Mouse (Mus musculus) intestine, embryonic 16.5 days (tissue): ENCODE data around the gene Hddc3. TPM values are rescaled to one million over a fixed set of nuclear protein-coding genes. Genes with fewer than 3 reads are reported as not detected.

Source experiments
- ATAC-seq: fragments of 200-750 bp; cut with Nextera tagmentation; 2 replicates; pipeline ENCODE4 v1.8.0; 2017; ENCODE audit warnings: moderate TSS enrichment, moderate library complexity
- H3K27ac ChIP-seq: fragments of 300-500 bp; sonication (generic); 2 replicates; pipeline ENCODE4 v1.5.1; 2014; ENCODE audit warnings: mild to moderate bottlenecking, low read length
- H3K27me3 ChIP-seq: fragments of 300-500 bp; sonication (generic); replicated peaks from 2 replicates; pipeline ENCODE4 v1.6.1; 2014; ENCODE audit warnings: low read length, control low read depth, mixed read lengths; ENCODE audit not compliant: control insufficient read depth, insufficient read depth
- H3K36me3 ChIP-seq: fragments of 300-500 bp; sonication (generic); 2 replicates; pipeline ENCODE4 v1.6.1; 2014; ENCODE audit warnings: low read length, control low read depth; ENCODE audit not compliant: control insufficient read depth, insufficient read depth
- H3K4me1 ChIP-seq: fragments of 300-500 bp; sonication (generic); 2 replicates; pipeline ENCODE4 v1.6.1; 2014; ENCODE audit warnings: low read length, control low read depth, mixed read lengths; ENCODE audit not compliant: control insufficient read depth, insufficient read depth
- H3K4me2 ChIP-seq: fragments of 300-500 bp; sonication (generic); 2 replicates; pipeline ENCODE4 v1.6.1; 2014; ENCODE audit warnings: low read depth, low read length, control low read depth
- H3K4me3 ChIP-seq: fragments of 300-500 bp; sonication (generic); 2 replicates; pipeline ENCODE4 v1.5.1; 2014; ENCODE audit warnings: mild to moderate bottlenecking, low read length
- H3K9ac ChIP-seq: fragments of 300-500 bp; sonication (generic); 2 replicates; pipeline ENCODE4 v1.6.1; 2014; ENCODE audit warnings: low read depth, low read length
- H3K9me3 ChIP-seq: fragments of 300-500 bp; sonication (generic); 2 replicates; pipeline ENCODE4 v1.6.1; 2016; ENCODE audit warnings: low read length, control low read depth; ENCODE audit not compliant: control insufficient read depth
- WGBS: fragments of 180-500 bp; shearing (Covaris S2); extraction: QIAGEN DNeasy Blood & Tissue Kit; methylation state at CpG from one replicate; pipeline ENCODE4 v1.1.7; 2014; 5-methylcytosine and 5-hydroxymethylcytosine counted together
- polyA plus RNA-seq: library from polyadenylated mRNA; unstranded; fragments of >200 nt; fragmentation: Nextera tagmentation; extraction: Ambion mirVana; gene quantifications from 2 replicates; pipeline ENCODE4 v1.2.1, GENCODE M21; 2015

The Hddc3 gene
- polyA plus RNA-seq, 1 experiment from 2014 or later, result 18.7 TPM

- Histone ChIP-seq H3K9me3 (no peaks in the 10 kb centered on the region), H3K9ac (no peak overlapping the region), H3K27me3 (no peaks in the 10 kb centered on the region), H3K36me3 (peaks cover 10% of the 10 kb centered on the region), H3K27ac (no peak overlapping the region), H3K4me2 (no peak overlapping the region), H3K4me3 (no peak overlapping the region), H3K4me1 (peaks cover 27% of the 10 kb centered on the region)
- no peak for ATAC-seq
- 75% methylated on average over 9 of the region's 9 CpGs for whole genome bisulfite sequencing
Measured at GRCm38 (mm10) chr7:80398654-80399444, 55.9 kb downstream of the Hddc3 start.

DNA sequence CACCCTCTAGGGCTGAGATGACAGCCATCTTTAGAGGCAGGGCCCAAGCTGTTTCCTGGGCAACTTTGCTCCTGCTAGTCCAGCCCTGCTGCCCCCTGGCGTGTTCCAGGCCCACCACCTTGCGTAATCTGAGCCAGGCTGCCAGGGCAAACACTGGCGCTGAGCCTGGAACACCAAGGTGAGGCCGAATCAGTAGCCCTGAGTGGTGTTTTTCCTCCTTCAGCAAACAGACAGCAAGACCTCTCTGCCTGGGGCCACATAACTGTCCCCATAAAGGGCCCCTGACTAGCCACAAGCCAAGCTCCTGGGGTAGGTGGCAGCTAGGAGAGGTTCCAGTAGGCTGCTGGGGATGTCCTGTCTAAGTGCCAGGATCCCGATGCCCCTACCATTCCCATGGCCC is 57.2 kb downstream of the Hddc3 start:
- Histone ChIP-seq H3K4me3 (peak overlapping the region; percentile 3; the same call in 1 of the 2 replicates), H3K27ac (no peak overlapping the region)

More for the DNA sequence above, 57.2 kb downstream of the Hddc3 start:
- no peaks in the 10 kb centered on the region for H3K9me3 ChIP-seq
- peaks cover 7% of the 10 kb centered on the region; the same call in 1 of the 2 replicates for H3K36me3 ChIP-seq
- WGBS, result 61% methylated on average over 5 of the region's 5 CpGs
- peak overlapping the region; percentile 39 for H3K9ac ChIP-seq
- peak overlapping the region; percentile 85; the same call in 1 of the 2 replicates for H3K4me2 ChIP-seq
- H3K4me1 ChIP-seq, result peaks cover 29% of the 10 kb centered on the region
- H3K27me3 ChIP-seq, result no peaks in the 10 kb centered on the region
- ATAC-seq, result no peak

Other genes starting within 250 kb of the Hddc3 start
- gene Idh2, start 227.7 kb upstream of the Hddc3 start, polyA plus RNA-seq, result 540 and 585 TPM in 2 replicates
- 14.9 and 16.3 TPM in 2 replicates for gene Sema4b, start 156.3 kb upstream of the Hddc3 start, polyA plus RNA-seq
- gene Cib1, start 110.3 kb upstream of the Hddc3 start, polyA plus RNA-seq, result 285 and 306 TPM in 2 replicates
- gene Gdpgp1, start 110.2 kb upstream of the Hddc3 start, polyA plus RNA-seq, result 7.6 and 8.1 TPM in 2 replicates
- 0.56 and 0.69 TPM in 2 replicates for gene Ttll13, start 96.7 kb upstream of the Hddc3 start, polyA plus RNA-seq
- 52.0 and 57.8 TPM in 2 replicates for gene Ngrn, start 81.9 kb upstream of the Hddc3 start, polyA plus RNA-seq
- gene Vps33b, start 73.5 kb upstream of the Hddc3 start, polyA plus RNA-seq, result 15.9 and 16.1 TPM in 2 replicates
- 101 and 102 TPM in 2 replicates for gene Prc1, start 48.7 kb upstream of the Hddc3 start, polyA plus RNA-seq
- 7.9 and 8.3 TPM in 2 replicates for gene Rccd1, start 18.6 kb upstream of the Hddc3 start, polyA plus RNA-seq
- 35.0 and 38.5 TPM in 2 replicates for gene Unc45a, start 2.1 kb upstream of the Hddc3 start, polyA plus RNA-seq
- 8.0 and 10.0 TPM in 2 replicates for gene Man2a2, start 28.3 kb downstream of the Hddc3 start, polyA plus RNA-seq
- 10.9 and 11.6 TPM in 2 replicates for gene Fes, start 44.8 kb downstream of the Hddc3 start, polyA plus RNA-seq
- gene Furin, start 62.3 kb downstream of the Hddc3 start, polyA plus RNA-seq, result 7.8 and 9.7 TPM in 2 replicates
- gene Blm, start 192.0 kb downstream of the Hddc3 start, polyA plus RNA-seq, result 11.7 and 12.8 TPM in 2 replicates